Comparison of ENCODE assay signal across 16 mouse cellular contexts in genomic region chr1:120753406-120753805, GRCm38 (mm10).
"Had no signal": no experiment of that assay in that cellular context is flagged by ENCODE, and none has a peak within 500 bp of the region (broad histone marks: within the 10 kb centered on the region; RNA-seq: fewer than 3 reads in every experiment).

No protein-coding gene starts in this region.

- H3K9ac ChIP-seq: neural tube, embryonic 13.5 days; neural tube, embryonic 15.5 days; stomach, embryonic 15.5 days had no signal

- H3K4me1 ChIP-seq: neural tube, embryonic 13.5 days; neural tube, embryonic 15.5 days; stomach, embryonic 15.5 days had no signal

- DNase-seq: retina, postnatal 1 day; right cerebral cortex, adult 18-20 months; right cerebral cortex, postnatal 14 days; right cerebral cortex, postnatal 25 days; right cerebral cortex, postnatal 4 days; spleen, adult 18-20 months; thymus, adult 18-20 months; thymus, adult 2 months; thymus, postnatal 14 days; thymus, postnatal 25 days; thymus, postnatal 36 days; thymus, postnatal 4 days had no signal

- H3K4me3 ChIP-seq: neural tube, embryonic 13.5 days; neural tube, embryonic 15.5 days; stomach, embryonic 15.5 days had no signal

- H3K27me3 ChIP-seq: neural tube, embryonic 13.5 days; neural tube, embryonic 15.5 days; stomach, embryonic 15.5 days had no signal

- H3K36me3 ChIP-seq: neural tube, embryonic 13.5 days; neural tube, embryonic 15.5 days; stomach, embryonic 15.5 days had no signal

- H3K9me3 ChIP-seq: neural tube, embryonic 13.5 days; neural tube, embryonic 15.5 days; stomach, embryonic 15.5 days had no signal

- H3K4me2 ChIP-seq: neural tube, embryonic 13.5 days; neural tube, embryonic 15.5 days; stomach, embryonic 15.5 days had no signal

- H3K27ac ChIP-seq: neural tube, embryonic 13.5 days; neural tube, embryonic 15.5 days; stomach, embryonic 15.5 days; stomach, postnatal 0 days had no signal
